Mouse (Mus musculus) cerebellum, adult 9-11 months (tissue): Measurements from ENCODE around the gene Emx1.
"Not testable (repeated sequence)": the region's sequence is repeated elsewhere in the genome, so short reads cannot be mapped to it uniquely, and the experiment has no call there.

Source experiments
- DNase-seq: peaks from one replicate; pipeline ENCODE4 v3.0.0; 2022

Emx1 gene

DNA sequence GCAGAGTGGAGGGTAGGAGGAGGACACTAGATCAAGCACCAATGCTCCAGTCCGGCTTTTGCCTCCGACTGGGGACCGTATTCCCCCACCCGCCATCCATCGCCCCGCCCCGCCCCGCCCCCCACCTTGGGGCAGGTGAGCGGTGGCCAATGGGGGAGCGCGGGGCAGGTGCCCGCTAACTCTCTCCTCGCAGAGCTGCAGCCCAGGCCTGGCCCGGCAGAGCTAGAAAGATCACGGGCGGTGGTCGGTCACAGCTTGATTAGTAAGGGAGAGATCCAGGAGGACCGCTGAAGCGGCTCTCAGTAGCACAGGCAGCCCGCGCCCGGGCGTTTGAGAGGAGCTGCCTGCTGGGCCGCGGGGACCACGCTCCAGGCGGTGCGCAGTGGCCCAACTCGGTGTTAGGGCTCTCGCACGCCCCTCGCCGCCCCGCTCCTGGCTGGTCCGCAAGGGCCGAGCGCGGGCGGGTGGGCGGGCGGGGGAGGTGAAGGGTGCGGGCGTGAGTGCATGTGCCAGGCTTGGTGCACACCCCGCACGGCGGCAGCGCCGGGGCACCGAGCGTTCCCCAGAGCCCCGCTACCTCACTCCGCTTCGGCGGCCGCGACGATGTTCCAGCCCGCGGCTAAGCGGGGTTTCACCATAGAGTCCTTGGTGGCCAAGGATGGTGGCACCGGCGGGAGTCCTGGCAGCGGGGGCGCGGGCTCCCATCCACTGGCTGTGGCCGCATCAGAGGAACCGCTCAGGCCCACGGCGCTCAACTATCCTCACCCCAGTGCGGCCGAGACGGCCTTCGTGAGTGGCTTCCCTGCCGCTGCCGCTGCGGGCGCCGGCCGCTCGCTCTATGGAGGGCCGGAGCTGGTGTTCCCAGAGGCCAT is at the start of gene Emx1:
Gene Emx1 (plus strand): TSS at position 99 of the 872 bp plus-strand sequence.
- no peak for DNase-seq

DNA sequence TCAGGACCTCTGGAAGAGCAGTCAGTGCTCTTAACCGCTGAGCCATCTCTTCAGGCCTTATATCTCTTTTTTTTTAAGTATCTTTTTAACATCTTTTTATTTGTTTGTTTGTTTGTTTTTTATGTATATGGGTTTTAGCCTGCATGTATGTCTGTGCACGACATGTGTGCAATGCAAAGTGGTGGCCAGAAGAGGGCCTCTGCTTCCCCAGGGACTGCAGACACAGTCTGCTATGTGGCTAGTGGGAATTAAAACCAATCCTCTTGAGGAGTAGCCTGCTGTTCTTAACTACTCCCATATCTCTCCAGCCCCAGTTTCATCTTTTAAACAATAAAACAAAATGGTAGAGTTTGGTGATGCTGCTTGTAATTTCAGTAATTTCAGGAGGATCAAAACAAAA is 47.7 kb upstream of the Emx1 start:
- no peak for DNase-seq

- peak; percentile 41 for DNase-seq
Observed at GRCm38 (mm10) chr6:85141013-85141412, 46.2 kb upstream of the Emx1 start.

DNA sequence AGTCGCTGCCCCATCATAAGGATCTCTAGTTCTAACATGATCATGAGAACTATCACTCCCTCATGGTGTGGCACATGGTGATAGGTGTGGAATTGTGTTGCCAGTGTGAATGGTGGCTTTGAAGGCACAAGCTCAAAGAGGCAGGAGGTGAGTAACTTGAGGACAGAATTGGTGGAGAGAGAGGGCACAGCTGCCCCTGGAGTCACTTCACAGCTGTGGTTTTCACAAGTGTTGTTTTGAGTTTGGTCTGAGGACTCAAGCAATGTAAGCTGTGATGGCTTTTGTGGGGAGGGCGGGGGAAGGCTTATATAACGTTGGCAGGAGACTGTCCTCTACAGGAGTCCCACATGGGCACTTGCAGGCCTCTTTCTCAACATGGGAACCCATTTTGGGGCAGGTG is 42.8 kb upstream of the Emx1 start:
- no peak for DNase-seq

GRCm38 (mm10) chr6:85147636-85148035 is 39.6 kb upstream of the Emx1 start:
- DNase-seq, result no peak

- DNase-seq, result peak; percentile 63
Observed at GRCm38 (mm10) chr6:85150386-85150785, 36.9 kb upstream of the Emx1 start.

DNA sequence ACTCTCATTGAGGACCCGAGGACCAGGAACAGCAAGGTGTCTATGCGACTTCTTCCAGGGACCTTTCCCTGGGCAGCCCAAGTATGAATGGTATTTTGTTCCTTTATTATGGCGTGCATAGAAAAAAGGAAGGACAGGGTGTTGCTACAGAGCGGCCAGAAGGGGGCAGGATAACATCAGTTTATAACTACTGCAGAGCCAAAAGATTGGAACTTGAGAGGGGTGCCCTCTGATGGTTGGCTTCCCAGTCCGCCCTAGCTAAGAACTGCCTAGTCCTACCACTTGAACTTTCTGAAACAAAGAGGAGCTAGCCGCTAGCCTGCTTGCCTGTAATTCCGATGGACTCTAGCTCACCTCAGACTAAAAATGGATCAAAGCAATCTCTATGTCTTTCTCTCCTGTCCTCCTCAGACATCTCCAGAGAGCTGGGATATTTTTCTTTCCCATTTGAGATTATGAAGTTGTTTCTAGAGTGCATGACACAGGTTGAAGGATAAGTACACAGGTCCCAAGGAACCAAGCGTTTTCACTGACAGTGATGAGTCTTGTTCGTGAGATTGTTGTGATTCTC is 33.2 kb upstream of the Emx1 start:
- peak; percentile 77 for DNase-seq

DNA sequence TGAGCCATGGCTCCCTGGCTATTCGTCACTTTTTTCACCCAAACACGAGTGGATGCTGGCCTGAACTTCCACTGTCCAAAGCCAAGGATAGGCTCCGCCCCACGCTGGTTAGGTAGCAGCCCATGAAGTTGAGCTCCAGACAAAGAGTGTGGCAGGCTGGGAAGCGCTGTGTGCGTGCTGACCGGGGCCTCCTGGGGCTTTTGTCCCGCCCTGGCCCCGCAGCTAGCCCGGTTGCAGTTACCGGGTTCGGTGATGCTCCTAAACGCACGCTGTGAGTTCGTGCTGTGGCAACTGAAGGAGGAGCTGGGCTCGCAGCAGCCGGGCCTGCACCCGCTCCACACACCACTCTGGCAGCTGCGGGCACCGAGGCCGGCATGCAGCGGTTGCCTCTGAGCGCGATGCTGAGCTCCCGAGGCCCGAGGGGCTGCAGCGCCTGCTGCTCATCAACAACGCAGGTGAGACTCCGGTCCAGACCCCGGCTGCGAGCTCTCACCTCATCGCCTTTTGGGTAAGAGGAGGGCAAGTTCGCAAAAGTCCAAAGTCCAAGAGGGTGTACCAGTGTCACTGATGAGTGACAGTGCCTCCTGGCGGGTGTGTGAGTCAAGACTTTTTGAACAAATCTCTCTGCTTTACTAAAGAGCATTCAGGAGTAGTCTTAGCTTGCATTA is 32.2 kb upstream of the Emx1 start:
- DNase-seq, result no peak

- DNase-seq, result not testable (repeated sequence)
Observed at GRCm38 (mm10) chr6:85156551-85156950, 30.7 kb upstream of the Emx1 start.

DNA sequence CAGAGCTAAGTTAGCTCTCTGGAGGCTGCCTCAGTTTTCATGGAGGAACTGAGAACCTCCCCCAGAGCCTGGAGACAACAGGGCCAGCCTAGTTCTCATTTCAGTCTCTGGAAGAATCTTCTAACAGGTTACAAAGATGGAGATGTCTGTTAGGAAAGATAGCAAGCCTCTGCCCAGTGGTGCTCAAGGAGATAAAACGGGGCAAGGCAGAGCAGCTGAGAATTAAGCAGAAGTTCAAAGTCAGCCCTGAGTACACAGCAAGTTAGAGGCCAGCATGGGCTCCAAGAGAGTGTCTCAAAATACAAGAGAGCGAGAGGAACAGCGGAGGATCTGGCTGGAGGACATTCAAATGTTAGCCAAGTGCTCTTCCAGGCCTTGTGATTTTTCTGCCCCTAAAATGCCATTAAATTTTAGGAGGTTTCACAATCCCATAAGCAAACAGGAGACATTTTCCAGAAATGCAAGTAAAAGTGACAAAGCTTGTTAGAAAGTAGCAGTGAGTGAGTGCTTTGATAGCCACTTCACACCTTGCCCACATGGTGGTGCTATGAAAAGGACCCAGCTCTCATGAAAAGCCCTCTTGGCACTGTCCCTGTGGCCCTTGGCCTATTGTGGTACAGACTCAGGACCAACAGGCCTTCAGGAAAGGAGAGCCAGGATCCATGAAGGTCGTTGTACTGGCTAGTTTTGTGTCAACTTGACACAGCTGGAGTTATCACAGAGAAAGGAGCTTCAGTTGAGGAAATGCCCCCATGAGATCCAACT is 29.0 kb upstream of the Emx1 start:
- DNase-seq, result not testable (repeated sequence)

GRCm38 (mm10) chr6:85159092-85159760 is 28.0 kb upstream of the Emx1 start:
- DNase-seq, result peak; percentile 39

DNA sequence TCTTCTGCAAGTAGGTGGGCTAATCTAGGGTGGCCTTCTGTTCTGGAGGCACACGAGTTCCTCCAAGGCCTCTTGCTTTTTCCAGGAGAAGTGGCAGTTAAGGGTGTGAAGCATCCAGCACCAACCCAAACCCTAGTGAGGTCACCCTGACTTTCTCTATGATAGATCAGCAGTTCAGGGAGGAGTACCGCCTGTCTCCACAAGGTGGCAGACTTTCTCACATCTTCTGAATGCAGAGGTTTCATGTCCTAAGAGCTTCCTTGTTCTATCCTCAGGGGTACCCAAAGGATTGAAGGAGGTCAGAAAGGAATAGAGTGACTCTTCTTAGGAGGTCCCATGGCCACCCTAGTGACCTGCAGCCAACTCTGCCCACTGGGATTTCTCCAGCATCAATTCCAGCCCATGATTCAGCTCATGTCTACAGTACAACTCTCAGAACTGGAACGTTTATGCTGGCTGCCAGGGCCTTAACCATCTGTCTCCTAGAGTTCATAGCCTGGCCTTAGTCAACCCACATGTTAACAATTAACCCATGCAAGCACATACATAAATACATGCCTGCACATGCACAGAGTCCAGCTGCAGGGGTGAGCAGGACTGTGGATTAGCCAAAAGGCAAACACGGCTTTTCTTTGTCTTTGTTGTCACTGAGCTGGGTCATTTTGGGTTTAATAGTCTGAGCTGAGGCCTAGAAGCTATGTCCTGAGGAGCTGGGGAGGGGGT is 26.9 kb upstream of the Emx1 start:
- DNase-seq, result no peak

- no peak for DNase-seq
Observed at GRCm38 (mm10) chr6:85165440-85165921, 21.8 kb upstream of the Emx1 start.

- DNase-seq, result no peak
Observed at GRCm38 (mm10) chr6:85179569-85179968, 7.7 kb upstream of the Emx1 start.

DNA sequence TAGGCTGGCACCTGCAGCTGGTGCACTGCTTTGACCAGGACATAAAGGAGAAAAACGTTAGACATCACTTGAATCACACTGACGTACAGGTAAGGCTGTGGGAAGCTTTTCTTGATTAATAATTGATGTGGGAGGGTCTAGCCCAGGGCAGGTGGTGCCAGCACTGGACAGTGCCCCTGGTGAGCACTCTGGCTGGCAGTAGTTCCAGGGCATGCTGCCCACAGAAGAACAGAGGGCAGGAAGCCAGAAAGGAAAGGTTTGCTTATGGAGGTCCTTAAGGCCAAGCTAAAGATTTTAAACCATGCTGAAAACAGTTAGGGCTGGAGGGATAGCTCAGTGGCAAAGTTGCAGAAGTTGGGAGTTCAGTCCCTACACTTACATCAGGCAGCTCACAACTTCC is 7.2 kb upstream of the Emx1 start:
- no peak for DNase-seq

GRCm38 (mm10) chr6:85183951-85184350 is 3.3 kb upstream of the Emx1 start:
- no peak for DNase-seq

DNA sequence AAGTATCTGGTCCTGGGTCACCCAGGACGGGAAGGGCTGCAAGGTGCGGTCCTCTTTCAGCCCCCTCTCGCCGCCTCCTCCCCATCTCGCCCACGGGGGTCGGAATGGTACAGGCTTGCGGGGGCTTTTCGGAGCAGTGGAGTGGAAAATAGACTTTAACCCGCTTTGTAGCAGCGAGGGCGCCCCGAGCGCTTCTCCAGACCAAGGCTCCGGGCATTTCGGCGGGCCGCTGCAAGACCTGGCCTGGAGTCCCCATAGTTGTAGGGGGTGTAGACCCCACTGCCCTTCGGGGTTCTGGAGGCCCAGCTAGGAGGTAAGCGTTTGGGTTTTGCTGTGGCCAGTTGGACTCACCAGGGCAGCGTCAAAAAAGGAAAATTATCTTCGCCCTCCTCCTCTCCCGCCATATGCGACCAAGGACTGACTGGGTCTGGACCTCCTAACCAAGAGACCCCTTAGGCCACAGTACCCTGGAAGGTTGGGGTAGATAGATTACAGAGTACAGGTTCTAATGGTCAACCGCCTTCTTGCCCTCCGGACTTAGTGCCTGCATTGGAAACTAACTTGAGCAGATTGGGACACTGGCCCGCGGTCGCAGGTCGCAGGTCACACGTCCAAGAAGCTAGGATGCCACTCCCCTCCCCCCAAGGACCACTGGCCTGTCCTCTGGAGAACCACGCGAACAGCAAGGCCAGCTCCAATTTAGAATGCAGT is 1.1 kb upstream of the Emx1 start:
- DNase-seq, result no peak

DNA sequence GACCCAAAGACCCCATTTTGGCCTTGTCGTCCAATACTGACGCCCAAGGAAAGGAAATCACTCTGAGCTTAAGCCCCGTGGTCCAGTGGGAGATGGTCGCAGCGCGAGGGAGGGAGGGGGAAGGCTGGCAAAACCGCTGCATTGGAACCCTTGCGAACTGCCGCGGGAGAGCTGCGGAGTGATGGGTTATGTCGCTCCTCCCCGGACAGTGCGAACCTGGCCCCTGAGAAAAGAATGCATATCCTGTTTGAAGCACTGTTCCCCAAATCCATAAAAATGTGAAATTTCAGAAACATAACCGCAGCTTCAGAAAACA is 536 bp upstream of the Emx1 start:
- no peak for DNase-seq

DNA sequence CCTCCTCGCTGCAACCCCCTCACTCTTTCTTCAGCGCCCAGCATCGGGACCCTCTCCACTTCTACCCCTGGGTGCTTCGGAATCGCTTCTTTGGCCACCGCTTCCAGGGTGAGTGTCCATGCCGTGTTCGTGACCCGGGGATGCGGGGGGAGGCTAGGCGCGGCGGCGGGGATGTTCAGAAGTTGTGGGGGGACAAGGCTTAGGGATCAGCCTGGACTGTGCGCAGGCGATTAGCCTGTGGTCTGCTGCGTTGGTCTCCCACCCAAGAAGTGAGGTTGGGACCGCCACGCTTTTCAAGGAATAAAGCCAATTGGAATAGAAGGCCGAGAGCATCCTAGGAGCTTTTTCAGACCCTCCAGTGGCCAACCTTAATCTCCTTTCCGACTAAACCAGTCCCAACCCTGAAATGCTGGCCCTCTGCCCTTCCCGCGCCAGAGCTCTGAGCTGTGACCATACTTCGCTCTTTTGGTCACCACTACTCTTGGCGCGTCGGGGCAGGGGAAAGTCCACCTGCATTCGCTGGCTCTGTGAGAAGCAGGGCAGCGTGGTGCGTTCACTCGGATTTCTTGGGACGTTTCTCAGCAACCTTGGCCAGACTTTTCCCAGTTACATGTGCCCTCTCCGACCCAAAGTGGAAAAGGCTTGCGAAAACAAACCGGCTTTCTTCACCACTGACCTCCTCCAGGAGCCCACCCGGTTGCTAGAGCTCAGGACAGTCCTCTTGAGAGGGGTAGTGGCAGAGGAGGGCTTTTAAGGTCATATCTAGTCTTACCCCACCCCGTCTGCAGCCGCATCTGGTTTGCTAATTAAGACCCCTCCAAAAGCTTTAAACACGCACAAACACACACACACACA is 1.2 kb downstream of the Emx1 start:
- DNase-seq, result no peak

GRCm38 (mm10) chr6:85189361-85189760 is 2.1 kb downstream of the Emx1 start:
- no peak for DNase-seq
